Mouse (Mus musculus) intestine, embryonic 16.5 days (tissue): Measurements from ENCODE around the gene Gm49383. TPM values are rescaled to one million over a fixed set of nuclear protein-coding genes. Genes with fewer than 3 reads are reported as not detected.

ENCODE experiments used
- ATAC-seq: fragments of 200-750 bp; cut with Nextera tagmentation; 2 replicates; pipeline ENCODE4 v1.8.0; 2017; ENCODE audit warnings: moderate TSS enrichment, moderate library complexity
- H3K27ac ChIP-seq: fragments of 300-500 bp; sonication (generic); 2 replicates; pipeline ENCODE4 v1.5.1; 2014; ENCODE audit warnings: mild to moderate bottlenecking, low read length
- H3K27me3 ChIP-seq: fragments of 300-500 bp; sonication (generic); replicated peaks from 2 replicates; pipeline ENCODE4 v1.6.1; 2014; ENCODE audit warnings: low read length, control low read depth, mixed read lengths; ENCODE audit not compliant: control insufficient read depth, insufficient read depth
- H3K36me3 ChIP-seq: fragments of 300-500 bp; sonication (generic); 2 replicates; pipeline ENCODE4 v1.6.1; 2014; ENCODE audit warnings: low read length, control low read depth; ENCODE audit not compliant: control insufficient read depth, insufficient read depth
- H3K4me1 ChIP-seq: fragments of 300-500 bp; sonication (generic); 2 replicates; pipeline ENCODE4 v1.6.1; 2014; ENCODE audit warnings: low read length, control low read depth, mixed read lengths; ENCODE audit not compliant: control insufficient read depth, insufficient read depth
- H3K4me2 ChIP-seq: fragments of 300-500 bp; sonication (generic); 2 replicates; pipeline ENCODE4 v1.6.1; 2014; ENCODE audit warnings: low read depth, low read length, control low read depth
- H3K4me3 ChIP-seq: fragments of 300-500 bp; sonication (generic); 2 replicates; pipeline ENCODE4 v1.5.1; 2014; ENCODE audit warnings: mild to moderate bottlenecking, low read length
- H3K9ac ChIP-seq: fragments of 300-500 bp; sonication (generic); 2 replicates; pipeline ENCODE4 v1.6.1; 2014; ENCODE audit warnings: low read depth, low read length
- H3K9me3 ChIP-seq: fragments of 300-500 bp; sonication (generic); 2 replicates; pipeline ENCODE4 v1.6.1; 2016; ENCODE audit warnings: low read length, control low read depth; ENCODE audit not compliant: control insufficient read depth
- WGBS: fragments of 180-500 bp; shearing (Covaris S2); extraction: QIAGEN DNeasy Blood & Tissue Kit; methylation state at CpG from one replicate; pipeline ENCODE4 v1.1.7; 2014; 5-methylcytosine and 5-hydroxymethylcytosine counted together
- polyA plus RNA-seq: library from polyadenylated mRNA; unstranded; fragments of >200 nt; fragmentation: Nextera tagmentation; extraction: Ambion mirVana; gene quantifications from 2 replicates; pipeline ENCODE4 v1.2.1, GENCODE M21; 2015

Gm49383 gene
- polyA plus RNA-seq, result 21.0 and 24.2 TPM in 2 replicates

GRCm38 (mm10) chr12:69196444-69197377 is at the start of gene Gm49383:
Gene Gm49383 (minus strand): TSS chr12:69197104.
- H3K9me3 ChIP-seq, result no peaks in the 10 kb centered on the region
- H3K27me3 ChIP-seq, result no peaks in the 10 kb centered on the region
- H3K36me3 ChIP-seq, result peaks cover 5% of the 10 kb centered on the region; the same call in 1 of the 2 replicates
- WGBS, result under 1% methylated on average over 75 of the region's 75 CpGs
- peak within 1 kb of the TSS; percentile 89 for H3K27ac ChIP-seq
- peak; percentile 75 for ATAC-seq
- H3K4me2 ChIP-seq, result peak within 1 kb of the TSS; percentile 97
- peak within 1 kb of the TSS; percentile 88 for H3K9ac ChIP-seq
- H3K4me1 ChIP-seq, result peaks cover 19% of the 10 kb centered on the region
- peak within 1 kb of the TSS; percentile 96 for H3K4me3 ChIP-seq

DNA sequence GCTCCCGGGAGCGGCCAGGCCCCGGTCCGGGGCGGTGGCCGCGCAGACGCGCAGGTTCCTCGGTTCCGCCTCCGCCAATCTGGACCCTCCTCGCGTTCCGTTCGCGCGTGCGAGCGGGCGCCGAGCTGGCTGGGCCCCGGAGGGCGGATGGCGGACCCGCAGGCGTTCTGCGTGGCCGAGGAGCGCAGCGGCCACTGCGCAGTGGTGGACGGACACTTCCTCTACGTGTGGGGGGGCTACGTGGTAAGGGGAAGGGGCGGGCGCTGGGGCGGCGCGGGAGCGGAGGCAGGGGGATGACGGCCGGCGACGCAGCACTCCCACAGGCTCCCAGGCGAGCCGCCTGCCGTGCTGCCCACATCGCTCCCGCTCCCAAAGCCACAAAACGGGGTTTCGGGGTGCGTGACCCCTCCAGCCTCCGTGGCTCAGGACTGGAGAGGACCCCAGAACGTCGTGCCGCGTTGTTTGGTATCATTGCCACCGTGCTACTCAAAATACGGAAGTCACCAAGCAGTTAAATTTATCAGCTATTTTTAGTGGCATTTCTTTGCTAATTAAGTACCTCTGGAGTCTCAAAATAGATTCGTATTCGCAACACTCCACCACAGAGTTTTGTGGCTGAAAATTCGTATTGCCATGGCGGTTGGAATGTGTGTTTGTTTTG is 45.0 kb upstream of the Gm49383 start:
- Histone ChIP-seq H3K36me3 (no peaks in the 10 kb centered on the region), H3K9ac (peak overlapping the region; percentile 89)

GRCm38 (mm10) chr12:69241405-69241770 is 44.5 kb upstream of the Gm49383 start:
- no peaks in the 10 kb centered on the region for H3K4me1 ChIP-seq
- no peaks in the 10 kb centered on the region for H3K27me3 ChIP-seq
- H3K9me3 ChIP-seq, result no peaks in the 10 kb centered on the region
- peak overlapping the region; percentile 85 for H3K4me3 ChIP-seq
- peak overlapping the region; percentile 68 for H3K27ac ChIP-seq
- ATAC-seq, result peak; percentile 8; the same call in 1 of the 2 replicates
- WGBS, result 0% methylated on average over 3 of the region's 3 CpGs
- peak overlapping the region; percentile 67 for H3K4me2 ChIP-seq
- peak overlapping the region; percentile 89 for H3K9ac ChIP-seq
- no peaks in the 10 kb centered on the region for H3K36me3 ChIP-seq

More for the DNA sequence above, 45.0 kb upstream of the Gm49383 start:
- Histone ChIP-seq H3K4me3 (peak overlapping the region; percentile 85), H3K27me3 (no peaks in the 10 kb centered on the region), H3K4me2 (peak overlapping the region; percentile 67), H3K4me1 (no peaks in the 10 kb centered on the region), H3K27ac (peak overlapping the region; percentile 68), H3K9me3 (no peaks in the 10 kb centered on the region)
- peak; percentile 94 for ATAC-seq
- WGBS, result 1% methylated on average over 63 of the region's 64 CpGs

DNA sequence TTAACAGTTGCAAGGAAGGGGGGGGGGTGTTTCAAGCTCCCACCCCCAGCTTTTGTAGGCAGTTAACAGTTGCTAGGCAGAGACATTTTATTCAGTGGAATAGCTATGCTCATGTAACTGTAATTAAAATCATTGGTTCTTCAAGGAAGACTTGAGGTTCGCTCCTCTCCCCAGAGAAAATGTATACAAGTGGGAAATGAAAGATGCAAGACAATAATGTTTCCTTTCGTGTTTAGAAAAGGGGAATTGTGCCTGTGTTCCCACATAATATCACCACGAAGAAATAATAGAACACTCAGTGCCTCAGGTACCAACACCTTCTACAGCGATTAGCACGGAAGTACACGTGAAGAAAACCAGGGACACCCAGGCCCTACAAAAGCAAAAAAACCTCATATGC is 44.0 kb upstream of the Gm49383 start, which contains the start of gene Klhdc1:
Gene Klhdc1 (plus strand): TSS at position 301 of the 400 bp plus-strand sequence.
- Histone ChIP-seq H3K27me3 (no peaks in the 10 kb centered on the region), H3K4me1 (no peaks in the 10 kb centered on the region), H3K4me3 (peak within 1 kb of the TSS; percentile 85), H3K9me3 (no peaks in the 10 kb centered on the region), H3K27ac (peak within 1 kb of the TSS; percentile 68), H3K36me3 (no peaks in the 10 kb centered on the region), H3K4me2 (peak within 1 kb of the TSS; percentile 67), H3K9ac (peak within 1 kb of the TSS; percentile 89)
- no peak for ATAC-seq
- 72% methylated on average over 6 of the region's 6 CpGs for WGBS

- ATAC-seq, result no peak
- Histone ChIP-seq H3K4me3 (no peak overlapping the region), H3K27ac (no peak overlapping the region), H3K4me1 (no peaks in the 10 kb centered on the region), H3K27me3 (no peaks in the 10 kb centered on the region), H3K36me3 (no peaks in the 10 kb centered on the region), H3K4me2 (no peak overlapping the region), H3K9ac (no peak overlapping the region), H3K9me3 (no peaks in the 10 kb centered on the region)
- 35% methylated on average over 3 of the region's 3 CpGs for WGBS
Measured at GRCm38 (mm10) chr12:69238284-69238683, 41.4 kb upstream of the Gm49383 start.

DNA sequence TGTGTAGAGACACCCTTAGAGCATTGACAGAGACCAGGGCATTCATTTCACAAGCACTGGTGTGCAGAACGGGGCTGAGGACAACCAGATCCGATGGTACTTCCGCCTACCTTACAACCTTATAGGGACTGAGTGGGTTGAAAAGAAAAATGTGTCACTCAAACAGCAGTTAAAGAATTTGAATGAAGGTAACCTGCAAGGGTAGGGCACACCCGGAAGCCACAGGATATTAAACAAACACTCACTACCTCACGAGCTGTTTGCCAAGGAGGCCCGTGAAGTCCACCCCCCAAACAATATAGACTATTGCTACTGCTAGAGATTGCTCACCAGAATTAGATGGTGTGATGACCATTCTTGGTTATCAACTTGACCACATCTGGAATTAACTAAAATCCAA is 38.9 kb upstream of the Gm49383 start:
- H3K27ac ChIP-seq, result no peak overlapping the region
- H3K4me2 ChIP-seq, result no peak overlapping the region
- no peak for ATAC-seq
- H3K27me3 ChIP-seq, result no peaks in the 10 kb centered on the region
- WGBS, result 73% methylated on average over 6 of the region's 6 CpGs
- no peaks in the 10 kb centered on the region for H3K4me1 ChIP-seq
- no peak overlapping the region for H3K9ac ChIP-seq
- no peak overlapping the region for H3K4me3 ChIP-seq
- H3K36me3 ChIP-seq, result no peaks in the 10 kb centered on the region
- no peaks in the 10 kb centered on the region for H3K9me3 ChIP-seq

DNA sequence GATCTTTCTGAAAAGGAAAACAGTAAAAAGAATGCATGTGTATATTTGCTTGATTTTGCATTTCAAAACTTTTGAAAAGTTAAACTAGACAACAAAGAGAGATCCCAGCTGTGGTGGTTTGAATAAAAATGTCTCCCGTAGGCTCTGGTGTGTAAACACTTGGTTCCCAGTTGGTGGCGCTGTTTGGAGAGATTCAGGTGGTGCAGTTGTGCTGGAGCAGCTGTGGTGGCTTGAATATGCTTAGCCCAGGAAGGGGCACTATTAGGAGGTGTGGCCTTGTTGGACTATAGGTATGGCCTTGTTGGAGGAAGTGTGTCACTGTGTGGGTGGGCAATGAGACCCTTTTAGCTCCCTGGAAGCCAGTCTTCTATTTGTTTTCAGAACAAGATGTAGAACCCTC is 32.3 kb upstream of the Gm49383 start:
- Histone ChIP-seq H3K27me3 (no peaks in the 10 kb centered on the region), H3K27ac (no peak overlapping the region), H3K4me2 (no peak overlapping the region), H3K36me3 (no peaks in the 10 kb centered on the region), H3K9ac (no peak overlapping the region), H3K4me3 (no peak overlapping the region), H3K9me3 (no peaks in the 10 kb centered on the region), H3K4me1 (0 out of 2 replicates have a peak, but pooled peaks cover 3% of the 10 kb centered on the region)
- ATAC-seq, result no peak
- WGBS, result 73% methylated on average over 2 of the region's 2 CpGs

DNA sequence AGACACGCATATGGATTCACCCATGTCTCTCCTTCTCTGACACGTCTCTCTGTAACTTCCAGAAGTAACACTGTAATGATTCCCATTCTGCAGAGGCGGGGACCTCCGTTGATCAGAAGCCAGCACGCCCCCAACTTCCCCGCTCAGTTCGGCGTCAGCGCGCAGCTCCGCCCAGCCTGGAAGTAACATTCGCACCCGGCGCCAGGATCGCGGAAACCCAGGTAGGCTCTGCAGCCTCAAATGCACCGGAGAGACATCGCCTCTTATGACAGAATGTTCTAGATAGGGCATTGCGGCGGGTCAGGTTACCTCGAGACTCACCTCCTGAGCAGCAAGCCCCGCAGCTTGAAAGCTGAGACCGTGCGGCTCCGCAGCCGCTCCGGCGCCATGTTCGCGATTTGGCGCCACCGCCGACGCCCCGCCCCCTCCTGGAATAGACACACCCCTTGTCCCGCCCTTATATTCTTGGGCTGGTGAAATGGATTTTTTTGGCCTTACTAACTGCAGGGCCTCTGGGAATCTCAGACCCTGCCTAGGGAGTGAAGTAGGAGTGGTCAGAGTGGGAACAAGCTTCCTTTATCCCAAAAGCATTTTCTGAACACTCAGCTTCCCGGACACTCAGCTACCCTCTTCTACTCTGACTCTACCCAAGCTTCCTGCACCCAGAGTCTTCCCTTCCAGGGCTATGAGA is 31.0 kb upstream of the Gm49383 start, which contains the start of gene Pole2:
Gene Pole2 (minus strand): TSS at position 420 of the 691 bp plus-strand sequence.
- H3K4me1 ChIP-seq, result 0 out of 2 replicates have a peak, but pooled peaks cover 3% of the 10 kb centered on the region
- no peaks in the 10 kb centered on the region for H3K36me3 ChIP-seq
- H3K27me3 ChIP-seq, result no peaks in the 10 kb centered on the region
- peak within 1 kb of the TSS; percentile 73 for H3K9ac ChIP-seq
- peak within 1 kb of the TSS; percentile 90 for H3K27ac ChIP-seq
- under 1% methylated on average over 37 of the region's 37 CpGs for WGBS
- H3K4me3 ChIP-seq, result peak within 1 kb of the TSS; percentile 76
- no peaks in the 10 kb centered on the region for H3K9me3 ChIP-seq
- ATAC-seq, result peak; percentile 98
- peak within 1 kb of the TSS; percentile 44 for H3K4me2 ChIP-seq
